Mouse (Mus musculus): ENCODE data around the gene 2300002M23Rik. TPM values are rescaled to one million over a fixed set of nuclear protein-coding genes. Genes with fewer than 3 reads are reported as not detected.

The 2300002M23Rik gene
- polyA plus RNA-seq, 1 experiment, result not detected

DNA sequence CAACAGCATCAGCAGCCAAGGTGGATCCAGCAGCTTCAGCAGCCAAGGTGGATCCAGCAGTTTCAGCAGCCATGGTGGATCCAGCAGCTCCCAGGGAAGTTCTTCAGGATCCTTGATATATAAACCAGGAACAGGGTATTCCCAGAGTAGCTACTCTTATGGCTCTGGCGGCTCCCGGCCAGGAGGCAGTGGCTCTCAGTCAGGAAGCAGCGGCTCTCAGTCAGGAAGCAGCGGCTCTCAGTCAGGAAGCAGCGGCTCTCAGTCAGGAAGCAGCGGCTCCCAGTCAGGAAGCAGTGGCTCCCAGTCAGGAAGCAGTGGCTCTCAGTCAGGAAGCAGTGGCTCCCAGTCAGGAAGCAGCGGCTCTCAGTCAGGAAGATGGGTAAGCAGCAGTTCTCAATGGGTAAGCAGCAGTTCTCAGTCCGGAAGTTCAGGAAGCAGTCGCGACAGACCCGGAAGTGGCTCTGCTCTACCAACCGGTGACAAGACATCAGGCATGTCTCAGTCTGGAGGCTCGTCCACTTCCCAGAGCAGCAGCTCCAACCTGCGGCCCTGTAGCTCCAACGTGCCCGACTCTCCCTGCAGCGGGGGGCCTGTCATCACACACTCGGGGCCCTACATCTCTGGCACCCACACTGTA, 12.4 kb upstream of the 2300002M23Rik start:
- Histone ChIP-seq H3K27me3 (ENCODE audit: control insufficient read depth, insufficient read depth, low read length) (no peaks in the 10 kb centered on the region), H3K27ac (ENCODE audit: insufficient read depth, low read length) (no peak overlapping the region), H3K36me3 (ENCODE audit: control insufficient read depth, insufficient read depth, low read length) (no peaks in the 10 kb centered on the region), H3K4me3 (ENCODE audit: extremely low read depth, insufficient read depth, insufficient read length) (no peak overlapping the region), H3K4me1 (ENCODE audit: control insufficient read depth, insufficient read depth, insufficient read length) (no peaks in the 10 kb centered on the region)
- no peak for DNase-seq (ENCODE audit: low read depth in 1 of 2, low spot score in 2 of 2)
- TF ChIP-seq CTCF (IDR thresholded peaks at IDR 0.05; ENCODE audit: extremely low read depth, insufficient read depth, insufficient read length, insufficient replicate concordance) (no peak), POLR2A (IDR thresholded peaks at IDR 0.05; ENCODE audit: low read depth, low read length) (no peak)
- WGBS, result 86% methylated on average over 18 of the region's 18 CpGs

DNA sequence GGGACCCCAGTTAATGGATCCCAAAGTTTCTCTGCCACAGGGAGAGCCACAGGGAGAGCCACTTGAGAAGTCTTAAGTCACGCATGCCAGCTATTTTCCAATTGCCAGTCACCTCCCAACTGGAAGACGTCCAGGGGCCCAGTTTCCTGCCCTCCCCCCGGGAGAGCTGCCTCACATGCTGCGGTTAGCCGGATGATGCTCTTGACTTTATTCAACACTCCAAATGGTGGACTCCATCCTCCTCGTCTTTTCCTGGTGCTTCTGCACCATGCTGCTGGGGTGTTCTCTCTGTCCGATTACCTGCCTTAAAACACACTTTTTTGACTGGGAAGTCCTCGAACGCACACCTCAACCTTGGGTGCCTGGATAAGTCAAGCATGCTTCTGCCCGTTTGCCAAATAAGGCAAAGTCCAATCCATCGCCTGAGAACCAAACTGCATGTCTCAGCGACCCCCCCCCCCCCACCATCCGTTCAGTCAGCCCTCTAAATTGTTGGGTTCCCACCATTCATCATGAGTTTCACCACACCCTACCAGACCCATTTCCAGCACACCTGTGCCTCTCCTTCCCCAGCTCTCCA, 11.0 kb upstream of the 2300002M23Rik start:
- no peaks in the 10 kb centered on the region for H3K27me3 ChIP-seq (ENCODE audit: control insufficient read depth, insufficient read depth, low read length)
- no peaks in the 10 kb centered on the region for H3K36me3 ChIP-seq (ENCODE audit: control insufficient read depth, insufficient read depth, low read length)
- TF ChIP-seq CTCF (IDR thresholded peaks at IDR 0.05; ENCODE audit: extremely low read depth, insufficient read depth, insufficient read length, insufficient replicate concordance), result no peak
- no peak for TF ChIP-seq POLR2A (IDR thresholded peaks at IDR 0.05; ENCODE audit: low read depth, low read length)
- H3K27ac ChIP-seq (ENCODE audit: insufficient read depth, low read length), result no peak overlapping the region
- no peak overlapping the region for H3K4me3 ChIP-seq (ENCODE audit: extremely low read depth, insufficient read depth, insufficient read length)
- no peak for DNase-seq (ENCODE audit: low read depth in 1 of 2, low spot score in 2 of 2)
- H3K4me1 ChIP-seq (ENCODE audit: control insufficient read depth, insufficient read depth, insufficient read length), result no peaks in the 10 kb centered on the region
- 88% methylated on average over 13 of the region's 13 CpGs for WGBS

GRCm38 (mm10) chr17:35556812-35557211, 10.4 kb upstream of the 2300002M23Rik start:
- Histone ChIP-seq H3K27me3 (ENCODE audit: control insufficient read depth, insufficient read depth, low read length) (no peaks in the 10 kb centered on the region), H3K36me3 (ENCODE audit: control insufficient read depth, insufficient read depth, low read length) (no peaks in the 10 kb centered on the region), H3K4me1 (ENCODE audit: control insufficient read depth, insufficient read depth, insufficient read length) (no peaks in the 10 kb centered on the region), H3K27ac (ENCODE audit: insufficient read depth, low read length) (no peak overlapping the region), H3K4me3 (ENCODE audit: extremely low read depth, insufficient read depth, insufficient read length) (no peak overlapping the region)
- peak; percentile 22; the same call in 1 of the 2 replicates for TF ChIP-seq CTCF (IDR thresholded peaks at IDR 0.05; ENCODE audit: extremely low read depth, insufficient read depth, insufficient read length, insufficient replicate concordance)
- no peak for TF ChIP-seq POLR2A (IDR thresholded peaks at IDR 0.05; ENCODE audit: low read depth, low read length)
- DNase-seq (ENCODE audit: low read depth in 1 of 2, low spot score in 2 of 2), result no peak
- 25% methylated on average over 5 of the region's 5 CpGs for WGBS

GRCm38 (mm10) chr17:35557351-35557750, 9.9 kb upstream of the 2300002M23Rik start:
- Histone ChIP-seq H3K4me1 (ENCODE audit: control insufficient read depth, insufficient read depth, insufficient read length) (no peaks in the 10 kb centered on the region), H3K36me3 (ENCODE audit: control insufficient read depth, insufficient read depth, low read length) (no peaks in the 10 kb centered on the region), H3K27me3 (ENCODE audit: control insufficient read depth, insufficient read depth, low read length) (no peaks in the 10 kb centered on the region), H3K4me3 (ENCODE audit: extremely low read depth, insufficient read depth, insufficient read length) (no peak overlapping the region), H3K27ac (ENCODE audit: insufficient read depth, low read length) (no peak overlapping the region)
- WGBS, result 83% methylated on average over 9 of the region's 9 CpGs
- DNase-seq (ENCODE audit: low read depth in 1 of 2, low spot score in 2 of 2), result no peak
- TF ChIP-seq POLR2A (IDR thresholded peaks at IDR 0.05; ENCODE audit: low read depth, low read length) (no peak), CTCF (IDR thresholded peaks at IDR 0.05; ENCODE audit: extremely low read depth, insufficient read depth, insufficient read length, insufficient replicate concordance) (no peak)

DNA sequence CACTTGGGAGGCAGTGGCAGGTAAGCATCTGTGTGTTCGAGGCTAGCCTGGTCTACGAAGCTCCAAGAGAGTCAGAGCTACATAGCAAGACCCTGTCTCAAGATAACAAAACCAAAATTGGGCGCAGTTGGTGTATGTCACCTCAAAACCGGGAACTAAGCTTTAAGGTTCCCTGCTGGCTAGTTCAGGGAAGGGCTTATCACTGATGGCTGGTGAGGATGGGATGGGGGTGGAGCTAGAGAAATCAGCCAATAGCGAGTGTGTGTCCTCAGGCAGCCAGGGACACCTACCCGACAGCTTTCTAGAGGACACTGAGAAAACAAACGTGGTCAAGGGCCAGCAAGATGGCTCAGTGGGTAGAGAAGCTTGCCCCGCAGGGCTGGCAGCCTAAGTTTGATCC, 9.0 kb upstream of the 2300002M23Rik start:
- Histone ChIP-seq H3K36me3 (ENCODE audit: control insufficient read depth, insufficient read depth, low read length) (no peaks in the 10 kb centered on the region), H3K27ac (ENCODE audit: insufficient read depth, low read length) (no peak overlapping the region), H3K27me3 (ENCODE audit: control insufficient read depth, insufficient read depth, low read length) (no peaks in the 10 kb centered on the region), H3K4me3 (ENCODE audit: extremely low read depth, insufficient read depth, insufficient read length) (no peak overlapping the region), H3K4me1 (ENCODE audit: control insufficient read depth, insufficient read depth, insufficient read length) (no peaks in the 10 kb centered on the region)
- no peak for DNase-seq (ENCODE audit: low read depth in 1 of 2, low spot score in 2 of 2)
- 70% methylated on average over 8 of the region's 8 CpGs for WGBS
- TF ChIP-seq POLR2A (IDR thresholded peaks at IDR 0.05; ENCODE audit: low read depth, low read length), result no peak
- TF ChIP-seq CTCF (IDR thresholded peaks at IDR 0.05; ENCODE audit: extremely low read depth, insufficient read depth, insufficient read length, insufficient replicate concordance), result no peak

DNA sequence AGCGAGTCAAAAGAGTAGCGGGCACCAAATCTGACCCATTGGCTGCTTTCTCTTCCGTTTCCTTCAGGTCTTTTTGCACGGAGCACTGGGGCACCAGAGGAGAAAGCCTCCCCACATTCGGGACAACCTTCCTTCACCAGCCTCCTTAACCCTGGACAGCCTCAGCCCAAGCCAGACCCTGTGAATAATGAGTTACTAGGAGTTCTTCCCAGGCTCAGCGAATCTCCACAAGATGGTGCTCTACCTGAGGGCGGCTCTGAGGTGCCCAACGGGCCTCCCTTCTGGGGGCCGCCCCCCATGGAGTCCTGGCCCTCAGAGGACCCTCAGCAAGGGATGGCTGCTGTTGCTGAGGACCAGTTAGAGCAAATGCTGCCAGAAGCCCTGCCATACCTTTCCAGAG, 517 bp downstream of the 2300002M23Rik start:
- H3K4me3 ChIP-seq (ENCODE audit: extremely low read depth, insufficient read depth, insufficient read length), result no peak overlapping the region
- no peaks in the 10 kb centered on the region for H3K36me3 ChIP-seq (ENCODE audit: control insufficient read depth, insufficient read depth, low read length)
- no peak for TF ChIP-seq CTCF (IDR thresholded peaks at IDR 0.05; ENCODE audit: extremely low read depth, insufficient read depth, insufficient read length, insufficient replicate concordance)
- no peak for TF ChIP-seq POLR2A (IDR thresholded peaks at IDR 0.05; ENCODE audit: low read depth, low read length)
- H3K27me3 ChIP-seq (ENCODE audit: control insufficient read depth, insufficient read depth, low read length), result peaks cover 3% of the 10 kb centered on the region; the same call in 1 of the 2 replicates
- 35% methylated on average over 9 of the region's 9 CpGs for WGBS
- no peaks in the 10 kb centered on the region for H3K4me1 ChIP-seq (ENCODE audit: control insufficient read depth, insufficient read depth, insufficient read length)
- H3K27ac ChIP-seq (ENCODE audit: insufficient read depth, low read length), result no peak overlapping the region
- DNase-seq (ENCODE audit: low read depth in 1 of 2, low spot score in 2 of 2), result no peak
